Mouse (Mus musculus) Muller cell, postnatal 12 days (primary cell): ENCODE measurements around the gene Col9a3.

ENCODE experiments used
- DNase-seq: peaks from one replicate; pipeline ENCODE4 v3.0.0-alpha.2; 2015; ENCODE audit errors: inconsistent ontology term

Gene Col9a3

GRCm38 (mm10) chr2:180597490-180597889, at the start of gene Col9a3:
Col9a3 (plus strand) TSS chr2:180597790.
- DNase-seq: no peak

DNA sequence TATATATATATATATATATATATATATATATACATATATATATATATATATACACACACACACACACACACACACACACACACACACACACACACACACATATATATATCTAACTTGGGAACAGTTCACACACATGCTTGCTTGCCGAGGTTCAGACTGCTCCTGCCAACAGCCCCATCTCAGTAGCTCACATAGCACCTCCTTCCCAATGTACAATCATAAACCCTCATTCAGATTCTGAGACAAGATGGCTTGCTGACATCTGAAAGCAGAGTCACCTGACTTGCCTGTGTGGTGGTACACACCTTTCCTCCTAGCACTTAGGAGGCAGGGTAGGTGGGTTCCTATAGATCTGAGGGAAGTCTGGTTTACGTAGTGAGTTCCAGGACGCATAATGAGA, 45.2 kb upstream of the Col9a3 start:
- DNase-seq: no peak

DNA sequence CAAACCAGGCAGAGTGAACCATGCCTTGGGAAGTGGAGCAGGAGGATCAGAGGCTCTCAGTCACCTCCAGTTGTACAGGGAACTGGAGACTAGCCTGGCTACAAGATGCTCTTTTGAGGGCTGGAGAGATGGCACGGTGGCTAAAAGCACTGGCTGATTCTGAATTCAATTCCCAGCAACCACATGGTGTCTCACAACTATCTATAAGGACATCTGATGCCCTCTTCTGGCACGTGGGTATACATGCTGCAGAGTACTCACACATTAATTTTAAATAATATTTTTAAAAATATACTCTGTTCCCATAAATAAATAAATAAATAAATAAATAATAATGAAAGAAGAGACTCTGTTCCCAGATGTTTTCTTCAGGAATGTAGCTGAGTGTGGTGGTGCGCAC, 42.4 kb upstream of the Col9a3 start:
- no peak for DNase-seq

- no peak for DNase-seq
Observed at GRCm38 (mm10) chr2:180556470-180556869, 41.1 kb upstream of the Col9a3 start.

DNA sequence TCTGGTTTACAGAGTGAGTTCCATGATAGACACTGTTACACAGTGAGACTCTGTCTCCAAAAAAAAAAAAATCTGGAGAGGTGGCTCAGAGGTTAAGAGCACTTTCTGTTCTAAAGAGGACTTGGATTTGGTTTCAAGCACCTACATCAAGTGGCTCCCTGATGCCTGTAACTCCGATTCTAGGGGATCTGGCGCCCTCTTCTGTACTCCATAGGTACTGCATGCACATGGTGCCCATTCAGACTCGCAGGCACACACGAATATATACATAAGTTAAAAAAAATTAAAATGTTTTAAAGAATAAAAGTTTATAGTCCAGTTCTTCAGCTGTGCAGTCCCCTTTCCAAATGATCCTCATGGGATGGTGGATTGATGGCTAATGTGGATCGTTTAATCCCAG, 37.3 kb upstream of the Col9a3 start:
- no peak for DNase-seq

DNA sequence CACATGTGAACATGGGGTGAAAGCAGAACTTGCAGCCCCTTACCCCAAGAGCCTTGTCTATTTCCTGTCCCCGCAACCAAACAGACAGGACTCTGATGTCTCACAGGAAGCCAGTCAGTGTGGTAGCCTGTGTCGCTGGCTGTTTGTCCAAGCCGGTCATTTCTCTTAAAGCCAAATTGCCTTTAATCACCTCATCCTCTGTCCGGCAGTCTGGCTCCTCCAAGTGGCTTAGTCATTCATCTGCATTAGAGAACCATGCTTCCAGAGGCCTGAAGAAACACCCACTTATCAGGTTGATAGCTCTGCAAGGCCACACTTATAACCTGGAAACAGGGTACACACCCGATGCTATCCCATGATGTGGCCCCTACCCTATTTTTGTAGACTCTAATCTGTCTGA, 35.4 kb upstream of the Col9a3 start:
- DNase-seq: no peak

- no peak for DNase-seq
Observed at GRCm38 (mm10) chr2:180563296-180563695, 34.3 kb upstream of the Col9a3 start.

- DNase-seq: no peak
Observed at GRCm38 (mm10) chr2:180563841-180564240, 33.7 kb upstream of the Col9a3 start.

DNA sequence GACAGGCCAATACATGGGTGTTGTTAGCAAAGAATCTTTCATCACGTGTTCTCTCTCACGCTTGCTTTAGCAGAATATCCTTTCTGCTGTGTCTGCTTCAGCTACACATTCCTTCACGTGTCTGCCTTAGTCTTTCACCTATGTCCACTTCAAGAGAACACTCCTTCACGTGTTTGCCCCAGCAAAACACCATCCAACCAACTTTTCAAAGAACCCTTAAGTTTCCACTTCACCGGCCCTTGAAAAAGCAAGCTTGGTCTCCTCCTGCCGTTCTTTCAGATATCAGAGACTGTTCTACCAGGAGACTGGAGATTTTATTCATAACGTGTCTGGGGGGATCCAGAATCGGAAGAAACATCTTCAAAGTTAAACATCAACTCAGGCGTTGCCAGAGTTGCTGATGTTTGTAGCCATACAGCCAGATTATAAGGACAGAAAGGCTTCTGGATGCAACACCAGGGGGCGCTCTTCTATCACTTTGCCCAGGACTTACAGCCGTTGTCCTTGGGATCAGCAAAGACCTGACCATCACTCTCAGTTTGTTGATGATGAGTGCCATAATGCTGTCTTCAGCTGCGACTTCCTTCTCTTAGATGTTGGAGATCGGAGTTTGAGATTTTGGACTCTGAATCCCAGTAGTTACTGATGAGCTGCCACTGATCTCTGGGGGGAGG, 31.2 kb upstream of the Col9a3 start:
- peak; percentile 36 for DNase-seq

GRCm38 (mm10) chr2:180569028-180569643, 28.5 kb upstream of the Col9a3 start:
- peak; percentile 44 for DNase-seq

DNA sequence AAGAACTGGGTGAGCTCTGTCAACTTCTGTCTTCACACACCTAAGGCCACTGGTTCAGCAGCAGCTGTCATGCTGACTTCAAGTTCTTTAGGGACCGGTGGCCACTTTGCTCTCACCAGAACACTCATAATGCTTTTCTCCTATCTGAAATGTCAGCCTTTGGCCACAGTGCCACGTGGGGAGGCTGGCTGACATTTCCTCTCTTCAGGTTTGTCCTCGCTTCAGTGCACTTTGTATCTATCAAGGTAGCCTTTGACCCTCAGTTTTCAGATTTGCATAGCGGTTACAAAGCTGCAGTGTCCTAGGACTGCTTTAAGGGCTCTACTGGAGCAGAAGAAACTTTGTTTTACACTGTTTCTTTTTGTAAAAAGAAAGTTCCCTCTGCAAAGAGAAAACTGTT, 21.1 kb upstream of the Col9a3 start:
- no peak for DNase-seq

GRCm38 (mm10) chr2:180578686-180579085, 18.9 kb upstream of the Col9a3 start:
- DNase-seq: peak; percentile 66

- peak; percentile 75 for DNase-seq
Observed at GRCm38 (mm10) chr2:180581002-180581401, 16.6 kb upstream of the Col9a3 start, which contains the start of gene Mrgbp. Mrgbp (plus strand) TSS chr2:180581304.

- DNase-seq: peak; percentile 93
Observed at GRCm38 (mm10) chr2:180582481-180583153, 15.0 kb upstream of the Col9a3 start.

GRCm38 (mm10) chr2:180583154-180583507, 14.5 kb upstream of the Col9a3 start:
- no peak for DNase-seq

DNA sequence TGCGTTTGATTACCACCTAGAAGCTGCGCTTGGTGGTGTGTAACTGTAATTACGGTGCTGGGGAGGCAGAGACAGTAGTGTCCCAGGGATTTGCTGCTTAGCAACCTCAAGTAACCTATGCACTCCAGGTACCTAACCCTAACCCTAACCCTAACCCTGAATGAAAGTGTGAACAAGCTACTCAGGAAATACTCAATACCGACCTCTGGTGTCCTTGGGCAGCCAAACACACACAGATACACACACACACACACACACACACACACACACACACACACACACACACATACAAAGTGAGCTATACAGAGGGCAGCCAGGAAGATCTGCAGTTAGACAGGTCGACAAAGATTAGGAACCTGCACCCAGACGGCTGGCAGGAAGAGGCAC, 8.9 kb upstream of the Col9a3 start:
- DNase-seq: no peak

DNA sequence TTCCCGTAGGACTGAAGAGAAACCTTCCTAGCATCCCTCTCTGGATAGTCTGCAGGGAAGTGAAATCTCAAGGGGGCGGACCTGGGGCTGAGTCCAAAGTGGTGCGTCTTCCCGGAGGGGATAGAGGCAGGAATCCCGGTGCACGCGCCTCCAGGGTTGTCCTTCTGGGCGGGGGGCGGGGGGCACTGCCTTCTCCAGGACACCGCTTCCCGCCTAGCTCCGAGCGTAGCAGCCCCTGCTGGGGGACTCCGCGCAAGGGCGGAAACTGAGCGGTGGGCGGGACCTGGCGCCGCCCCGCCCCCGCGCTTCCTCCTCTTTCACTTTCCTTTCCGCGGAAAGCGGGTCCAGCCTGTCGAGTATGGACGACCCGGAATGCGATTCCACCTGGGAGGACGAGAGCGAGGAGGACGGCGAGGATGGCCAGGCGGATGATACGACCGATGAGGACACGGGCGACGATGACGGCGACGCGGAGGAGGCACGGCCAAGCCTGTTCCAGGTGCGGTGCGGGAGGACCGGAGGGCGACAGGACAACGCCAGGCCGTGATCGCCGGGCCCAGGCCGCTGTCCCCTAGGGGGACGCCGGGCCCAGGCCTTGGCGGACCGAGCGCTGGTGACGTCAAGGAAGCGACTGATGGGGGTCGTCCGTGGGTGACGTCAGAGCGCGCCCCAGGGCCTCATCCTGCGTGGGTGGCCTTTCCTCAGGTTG, 8.3 kb upstream of the Col9a3 start, which contains the start of gene Ogfr:
TSS of gene Ogfr (plus strand) at position 123 of the 709 bp plus-strand sequence.
- peak; percentile 92 for DNase-seq

DNA sequence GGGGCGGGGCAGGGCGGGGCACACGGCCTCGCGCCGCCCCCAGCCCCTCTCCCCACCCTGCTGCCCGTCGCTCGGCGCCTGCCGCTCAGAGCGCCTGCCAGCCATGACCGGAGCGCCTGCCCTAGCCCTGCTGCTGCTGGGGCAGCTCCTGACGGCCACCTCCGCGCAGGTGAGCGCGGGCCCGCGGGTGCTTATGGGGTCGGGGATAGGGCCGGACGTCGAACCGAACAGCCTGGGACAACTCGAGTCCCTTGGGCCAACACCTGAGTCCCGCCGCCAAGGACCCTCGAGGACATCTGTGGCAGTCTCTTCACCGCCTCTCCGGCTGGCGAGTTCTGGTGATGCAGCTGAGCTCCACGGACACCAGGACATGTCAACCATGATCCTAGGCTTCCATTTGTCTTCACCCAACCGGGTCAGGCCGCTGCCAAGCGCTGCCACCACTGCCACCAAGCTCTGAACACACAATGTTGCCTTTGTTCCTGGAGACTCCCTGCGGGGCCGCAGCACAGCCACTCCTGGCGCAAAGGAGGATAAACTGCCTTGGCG, 641 bp downstream of the Col9a3 start:
- DNase-seq: peak; percentile 79

DNA sequence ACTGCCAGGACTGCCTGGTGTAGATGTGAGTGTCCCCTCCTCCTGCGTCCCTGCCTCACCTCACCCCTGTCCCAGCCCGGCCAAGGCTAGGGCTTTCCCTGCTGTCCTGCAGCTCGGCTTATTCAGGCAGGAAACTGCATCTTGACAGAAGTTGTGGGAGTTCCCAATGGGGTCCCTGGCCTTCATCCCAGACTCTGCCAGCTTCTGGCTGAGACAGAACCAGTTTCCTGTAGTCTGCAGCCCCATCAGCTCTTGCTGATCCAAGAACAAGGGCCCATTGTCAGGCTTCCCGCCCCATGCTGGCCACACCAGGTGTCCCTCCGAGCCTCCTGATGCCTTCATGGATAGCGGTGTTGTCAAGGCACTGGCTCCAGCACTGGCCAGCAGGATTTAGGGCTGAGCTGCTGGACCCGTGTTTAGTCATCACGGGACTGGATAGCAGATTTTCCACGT, 3.0 kb downstream of the Col9a3 start:
- DNase-seq: peak; percentile 95

DNA sequence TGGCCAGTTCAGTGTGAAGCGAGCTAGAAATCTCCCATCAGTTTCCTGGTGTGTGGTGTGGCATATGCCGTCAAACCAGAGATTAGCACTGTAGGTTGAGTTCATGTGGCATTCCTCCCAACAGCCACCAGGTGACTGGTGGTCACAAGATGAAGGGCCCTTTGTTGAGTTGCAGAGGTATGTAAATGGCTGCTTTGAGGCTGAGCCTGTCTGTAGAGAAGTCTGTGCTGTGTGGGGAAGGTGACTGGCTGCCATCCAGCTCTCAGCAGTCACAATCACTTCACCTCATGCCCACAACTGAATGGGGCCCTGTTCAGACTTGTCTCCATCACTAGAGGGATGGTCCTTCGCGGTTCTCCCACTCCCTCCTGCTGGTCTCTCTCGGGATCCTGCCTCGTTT, 7.2 kb downstream of the Col9a3 start:
- DNase-seq: no peak

DNA sequence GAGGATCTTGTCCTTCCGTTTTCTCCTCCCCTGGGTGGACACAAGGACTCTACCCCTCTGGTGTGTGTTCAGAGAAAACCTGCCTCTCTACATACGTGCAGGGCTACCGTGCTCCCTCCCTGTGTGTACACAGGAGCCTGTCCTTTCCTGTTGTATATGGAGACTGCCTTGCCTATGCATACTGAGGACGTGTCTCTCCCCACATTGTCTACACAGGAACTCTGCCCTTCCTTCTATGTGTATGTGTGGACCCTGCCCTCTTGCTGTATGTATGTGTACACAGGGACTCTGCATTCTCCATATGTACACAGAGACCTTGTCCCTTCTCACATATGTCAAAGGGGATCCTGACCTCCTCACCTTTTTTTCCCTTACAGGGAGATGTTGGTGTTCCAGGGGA, 12.7 kb downstream of the Col9a3 start:
- DNase-seq: no peak

- DNase-seq: no peak
Observed at GRCm38 (mm10) chr2:180611882-180612281, 14.3 kb downstream of the Col9a3 start.
